ENCODE assay signal across 7 mouse cellular contexts in genomic region chr9:55546176-55547010, GRCm38 (mm10). TPM values are rescaled to one million over a fixed set of nuclear protein-coding genes. Genes with fewer than 3 reads are reported as not detected.
A peak's percentile ranks its signal among the peaks of the same experiment; 100 is the strongest.
DNase-seq lines count a peak whose midpoint lies in the region; ATAC-seq and TF ChIP-seq lines count a peak whose summit lies in the region.

No protein-coding gene starts in this region.

- TF ChIP-seq CTCF in bone marrow macrophage, adult 2 months (IDR thresholded peaks at IDR 0.05; ENCODE audit: low read depth, low read length): no peak

- peak overlapping the region; percentile 27 to 61 for H3K4me3 ChIP-seq in ES-E14 (ENCODE audit: insufficient read depth in 1 of 2, low read depth in 1 of 2, low read length in 2 of 2, poor library complexity in 1 of 2, severe bottlenecking in 1 of 2)
- H3K4me3 ChIP-seq in bone marrow macrophage, adult 2 months (ENCODE audit: insufficient read depth, low read length): peak overlapping the region; percentile 36
- peak overlapping the region; percentile 33 for H3K4me3 ChIP-seq in liver, embryonic 11.5 days (ENCODE audit: low read depth, low read length)

- DNase-seq in ES-E14 (ENCODE audit: low read depth, low spot score): no peak
- peak; percentile 35 for DNase-seq in gastrocnemius, adult 18-20 months (ENCODE audit: low spot score)
- DNase-seq in induced T-regulatory cell, adult 2 months (ENCODE audit: low read depth): peak; percentile 65
- peak; percentile 71 for DNase-seq in liver, embryonic 11.5 days (ENCODE audit: low spot score)
- peak; percentile 55 for DNase-seq in neural tube, embryonic 10.5 days (ENCODE audit: extremely low spot score, low spot score)
- DNase-seq in urinary bladder, postnatal 14 days (ENCODE audit: low spot score): peak; percentile 56

- no peaks in the 10 kb centered on the region for H3K9me3 ChIP-seq in ES-E14 (ENCODE audit: control insufficient read depth, insufficient read depth, low read depth, low read length)
- peaks cover 2% of the 10 kb centered on the region; the same call in 1 of the 2 replicates for H3K9me3 ChIP-seq in liver, embryonic 11.5 days (ENCODE audit: control insufficient read depth, low read length)

- no peak overlapping the region for H3K27ac ChIP-seq in ES-E14 (ENCODE audit: insufficient read depth, low read depth, low read length, poor library complexity, severe bottlenecking)
- H3K27ac ChIP-seq in bone marrow macrophage, adult 2 months (ENCODE audit: insufficient read depth, low read depth, low read length): no peak overlapping the region
- no peak overlapping the region for H3K27ac ChIP-seq in liver, embryonic 11.5 days (ENCODE audit: low read depth, low read length)

- WGBS in liver, embryonic 11.5 days: 4% methylated on average over 63 of the region's 63 CpGs

- peak overlapping the region; percentile 78 for H3K4me2 ChIP-seq in liver, embryonic 11.5 days

- ATAC-seq in liver, embryonic 11.5 days (replicated peaks; ENCODE audit: low FRiP score): peak; percentile 57

- H3K36me3 ChIP-seq in ES-E14 (ENCODE audit: control insufficient read depth, insufficient read depth, low read length, poor library complexity, severe bottlenecking): no peaks in the 10 kb centered on the region
- no peaks in the 10 kb centered on the region for H3K36me3 ChIP-seq in liver, embryonic 11.5 days (ENCODE audit: control insufficient read depth, insufficient read depth, low read length)

- peaks cover 0 to 12% of the 10 kb centered on the region in 2 experiments; a peak in 1 of 4 replicates for H3K4me1 ChIP-seq in ES-E14 (ENCODE audit: control insufficient read depth in 2 of 2, insufficient read depth in 2 of 2, low read length in 2 of 2, poor library complexity in 1 of 2)
- no peaks in the 10 kb centered on the region; the same call in 1 of the 2 replicates for H3K4me1 ChIP-seq in bone marrow macrophage, adult 2 months (ENCODE audit: control insufficient read depth, insufficient read depth, low read length)
- peaks cover 24% of the 10 kb centered on the region for H3K4me1 ChIP-seq in liver, embryonic 11.5 days (replicated peaks; ENCODE audit: control insufficient read depth, insufficient read depth, low read length)

- H3K9ac ChIP-seq in ES-E14 (ENCODE audit: insufficient read depth, low read depth, low read length, poor library complexity, severe bottlenecking): no peak overlapping the region
- no peak overlapping the region for H3K9ac ChIP-seq in liver, embryonic 11.5 days (ENCODE audit: low read depth, low read length)

- TF ChIP-seq POLR2A in bone marrow macrophage, adult 2 months (IDR thresholded peaks at IDR 0.05; ENCODE audit: borderline replicate concordance, low read depth, low read length): no peak

- in situ Hi-C loops in ES-E14 (cut with MboI; ENCODE audit: low sequenced_read_pairs in 2 of 2, unreplicated experiment in 2 of 2): no loop called here

- H3K27me3 ChIP-seq in liver, embryonic 11.5 days (replicated peaks; ENCODE audit: control insufficient read depth, insufficient read depth, low read length): peaks cover 87% of the 10 kb centered on the region

TF ChIP-seq in ES-E14, 5 proteins besides CTCF, POLR2A, EP300 and RAD21:
- TF ChIP-seq MAFK (IDR thresholded peaks at IDR 0.05; ENCODE audit: insufficient read depth, low read depth, low read length): no peak
- no peak for TF ChIP-seq HCFC1 (IDR thresholded peaks at IDR 0.05; ENCODE audit: borderline replicate concordance, insufficient read depth, low read length)
- no peak for TF ChIP-seq ZNF384 (IDR thresholded peaks at IDR 0.05; ENCODE audit: low read depth, low read length)
- TF ChIP-seq CHD2 (IDR thresholded peaks at IDR 0.05; ENCODE audit: low read depth, low read length): no peak
- no peak for TF ChIP-seq ZC3H11A (IDR thresholded peaks at IDR 0.05; ENCODE audit: borderline replicate concordance, low read depth, low read length)
TF ChIP-seq in ES-E14: peak in this region for 0.

RNA-seq across cellular contexts. Expression of gene Isl2, which starts 7.9 kb away (rescaled TPM):
- total RNA-seq in ES-E14 (2012; rRNA removed): 0.16 and 0.45 TPM in 2 replicates
- not detected in 2 replicates for polyA plus RNA-seq in bone marrow macrophage, adult 2 months (2012; ENCODE audit: insufficient read depth, insufficient read length, missing spikeins)
- total RNA-seq in gastrocnemius, adult 18-20 months (2021): not detected
- 2.1 TPM in 2 replicates for polyA plus RNA-seq in liver, embryonic 11.5 days (2014; fragmentation: Nextera tagmentation; extraction: Ambion mirVana)

RNA-seq across cellular contexts. Expression of gene Etfa, which starts 34.4 kb away (rescaled TPM):
- 20.0 and 34.0 TPM in 2 replicates for total RNA-seq in ES-E14 (2012; rRNA removed)
- polyA plus RNA-seq in bone marrow macrophage, adult 2 months (2012; ENCODE audit: insufficient read depth, insufficient read length, missing spikeins): 70.4 and 70.5 TPM in 2 replicates
- total RNA-seq in gastrocnemius, adult 18-20 months (2021): 100 to 1,000 TPM; 260 to 304 TPM
- polyA plus RNA-seq in liver, embryonic 11.5 days (2014; fragmentation: Nextera tagmentation; extraction: Ambion mirVana): 195 and 217 TPM in 2 replicates
